Mouse (Mus musculus) kidney, postnatal 14 days (tissue): ENCODE measurements at regions not wholly inside any gene's neighbourhood (a gene's known extent, or its start where the extent isn't known, plus 50 kb on each side); places are given as distances from the start of the nearest gene placed in this dataset.

ENCODE experiments used
- DNase-seq: peaks from one replicate; pipeline ENCODE4 v3.0.0; 2022; ENCODE audit warnings: mixed read lengths

DNA sequence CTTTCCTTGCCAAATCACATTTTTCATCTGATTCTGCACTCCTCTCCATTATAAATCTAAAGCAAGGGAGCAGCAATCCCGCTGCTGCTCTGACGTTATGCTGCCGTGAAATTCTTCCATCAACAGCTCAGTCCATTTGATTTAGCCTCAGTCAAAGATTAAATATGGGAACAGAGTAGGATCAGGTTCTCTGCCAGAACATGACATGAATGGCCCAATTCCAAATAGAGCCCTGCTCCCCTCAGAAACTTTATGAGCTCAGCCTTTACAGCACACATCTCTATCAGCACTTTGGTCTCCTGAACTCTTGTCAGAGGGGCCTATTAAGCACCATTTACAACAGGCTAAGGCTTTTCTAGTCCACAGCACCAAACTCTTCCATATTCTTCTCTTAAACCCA lies 332.3 kb downstream of the Prr30 start:
- no peak for DNase-seq

DNA sequence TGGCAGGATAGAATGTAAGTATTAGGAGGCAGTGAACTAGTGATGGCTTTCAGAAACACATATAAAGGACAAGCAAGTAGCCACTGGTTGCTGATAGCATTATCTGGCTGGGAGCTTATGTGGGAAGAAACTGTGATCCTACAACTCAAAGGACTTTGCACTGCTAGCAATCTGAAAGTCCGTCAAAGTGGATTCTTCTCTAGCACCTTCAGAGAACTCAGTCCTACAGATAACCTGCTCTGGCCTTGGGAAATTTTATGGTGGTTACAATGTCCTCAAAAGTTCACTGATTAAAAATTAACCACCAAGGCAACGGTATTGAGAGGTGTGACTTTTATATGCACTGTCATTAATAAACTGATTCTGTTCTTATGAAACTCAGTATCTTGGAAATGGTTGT lies 335.3 kb downstream of the Prr30 start:
- no peak for DNase-seq

DNA sequence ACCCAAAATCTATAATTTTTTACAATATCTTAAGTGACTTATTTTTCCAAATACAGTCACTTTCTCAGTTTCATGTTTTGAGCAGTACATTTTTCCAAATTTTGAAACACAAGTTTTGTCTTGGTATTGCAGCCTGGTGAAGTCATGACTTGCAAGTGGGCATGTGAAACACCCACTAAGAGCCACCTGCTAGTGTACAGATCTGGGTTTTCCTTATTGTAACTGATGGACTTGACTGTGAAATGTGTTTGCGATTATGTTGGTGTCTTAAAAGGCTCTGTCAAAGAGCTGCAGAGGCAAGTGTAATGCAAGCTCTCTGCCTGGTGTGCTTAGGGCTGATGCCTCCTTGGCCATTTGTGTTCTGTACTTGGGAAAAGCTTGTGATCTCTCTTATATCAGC lies 336.0 kb downstream of the Prr30 start:
- no peak for DNase-seq

DNA sequence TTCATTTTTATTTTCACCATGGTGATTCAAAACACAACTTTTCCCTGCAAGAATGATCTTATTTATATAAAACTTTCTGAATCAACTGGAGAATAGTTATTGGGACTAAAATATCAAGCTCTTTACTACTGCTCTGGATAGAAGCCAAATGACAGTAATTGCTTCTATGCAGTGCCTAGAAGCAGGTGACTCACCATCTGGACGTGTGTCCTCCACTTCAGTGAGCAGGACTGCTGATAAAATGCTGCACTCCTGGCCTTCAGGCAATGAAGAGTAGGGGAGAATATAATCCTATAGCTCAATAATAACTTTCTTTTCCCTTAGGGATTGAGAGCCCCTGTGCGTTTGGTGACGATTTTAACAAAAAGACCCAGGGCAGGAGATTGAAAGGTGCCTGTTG lies 357.3 kb downstream of the Prr30 start:
- DNase-seq: no peak
